21 mouse cellular contexts compared by ENCODE assay signal in the genomic region with DNA sequence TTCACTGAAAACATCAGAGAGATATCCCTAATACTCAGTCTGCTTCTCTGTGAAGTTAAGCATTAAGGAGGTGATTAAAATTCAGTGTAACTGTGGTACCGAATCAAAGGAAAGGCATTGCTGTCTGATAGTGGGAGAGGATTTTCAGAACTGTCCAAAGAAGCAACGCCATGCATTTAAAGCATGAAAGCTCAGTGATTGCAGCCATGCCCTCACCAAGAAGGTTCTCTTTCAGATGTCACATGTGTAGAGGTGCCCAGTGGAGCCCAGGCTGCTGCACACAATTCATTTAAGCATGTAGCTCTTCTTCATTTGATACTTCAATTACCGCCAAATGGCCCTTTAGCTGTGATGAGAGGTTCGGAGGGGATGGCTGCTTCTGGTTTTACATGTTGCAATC.
A peak's percentile ranks its signal among the peaks of the same experiment; 100 is the strongest.
DNase-seq lines count a peak whose midpoint lies in the region; ATAC-seq and TF ChIP-seq lines count a peak whose summit lies in the region.
"Had no signal": no experiment of that assay in that cellular context is flagged by ENCODE, and none has a peak within 500 bp of the region (broad histone marks: within the 10 kb centered on the region; RNA-seq: fewer than 3 reads in every experiment).

No protein-coding gene starts in this region.

- H3K27me3 ChIP-seq in midbrain, embryonic 15.5 days (replicated peaks), result no peaks in the 10 kb centered on the region
- H3K27me3 ChIP-seq in midbrain, embryonic 14.5 days (ENCODE audit: control insufficient read depth, insufficient read depth, low read length), result no peaks in the 10 kb centered on the region
- no peaks in the 10 kb centered on the region for H3K27me3 ChIP-seq in midbrain, postnatal 0 days (ENCODE audit: insufficient read depth, low read length)
- H3K27me3 ChIP-seq in midbrain, embryonic 10.5 days (ENCODE audit: low read depth, poor library complexity, severe bottlenecking), result no peaks in the 10 kb centered on the region
- H3K27me3 ChIP-seq: embryonic facial prominence, embryonic 13.5 days; embryonic facial prominence, embryonic 15.5 days; forebrain, embryonic 12.5 days had no signal

- no peak for TF ChIP-seq CTCF in midbrain, postnatal 0 days (IDR thresholded peaks at IDR 0.05)

- no peak overlapping the region for H3K4me2 ChIP-seq in midbrain, embryonic 15.5 days
- H3K4me2 ChIP-seq in midbrain, embryonic 14.5 days (ENCODE audit: low read length), result no peak overlapping the region
- no peak overlapping the region for H3K4me2 ChIP-seq in midbrain, postnatal 0 days (ENCODE audit: low read depth, low read length, poor library complexity, severe bottlenecking)
- H3K4me2 ChIP-seq: embryonic facial prominence, embryonic 13.5 days; embryonic facial prominence, embryonic 15.5 days; forebrain, embryonic 12.5 days had no signal

- no peaks in the 10 kb centered on the region for H3K9me3 ChIP-seq in midbrain, embryonic 15.5 days
- no peaks in the 10 kb centered on the region for H3K9me3 ChIP-seq in midbrain, embryonic 14.5 days (ENCODE audit: control insufficient read depth, low read length)
- no peaks in the 10 kb centered on the region for H3K9me3 ChIP-seq in midbrain, postnatal 0 days (ENCODE audit: low read length)
- H3K9me3 ChIP-seq in midbrain, embryonic 10.5 days (replicated peaks), result no peaks in the 10 kb centered on the region
- H3K9me3 ChIP-seq: embryonic facial prominence, embryonic 13.5 days; embryonic facial prominence, embryonic 15.5 days; forebrain, embryonic 10.5 days; forebrain, embryonic 12.5 days had no signal

- peak; percentile 63 for ATAC-seq in midbrain, embryonic 15.5 days (replicated peaks)
- no peak for ATAC-seq in midbrain, embryonic 14.5 days (ENCODE audit: low FRiP score, low TSS enrichment)
- peak; percentile 54; the same call in 1 of the 2 replicates for ATAC-seq in midbrain, postnatal 0 days (ENCODE audit: low FRiP score)
- ATAC-seq: forebrain, embryonic 14.5 days; forebrain, embryonic 16.5 days had no signal

- no peak overlapping the region for H3K9ac ChIP-seq in midbrain, embryonic 15.5 days
- H3K9ac ChIP-seq in midbrain, embryonic 14.5 days (replicated peaks; ENCODE audit: low read length), result no peak overlapping the region
- H3K9ac ChIP-seq in midbrain, postnatal 0 days (replicated peaks; ENCODE audit: low read length, poor library complexity, severe bottlenecking), result no peak overlapping the region
- H3K9ac ChIP-seq: embryonic facial prominence, embryonic 13.5 days; embryonic facial prominence, embryonic 15.5 days; forebrain, embryonic 12.5 days had no signal

- H3K36me3 ChIP-seq in midbrain, embryonic 15.5 days (replicated peaks), result no peaks in the 10 kb centered on the region
- H3K36me3 ChIP-seq in midbrain, embryonic 14.5 days (ENCODE audit: control insufficient read depth, insufficient read depth, low read length), result no peaks in the 10 kb centered on the region
- no peaks in the 10 kb centered on the region for H3K36me3 ChIP-seq in midbrain, postnatal 0 days (ENCODE audit: insufficient read depth, low read length)
- H3K36me3 ChIP-seq in midbrain, embryonic 10.5 days, result no peaks in the 10 kb centered on the region
- H3K36me3 ChIP-seq: embryonic facial prominence, embryonic 13.5 days; embryonic facial prominence, embryonic 15.5 days; forebrain, embryonic 10.5 days; forebrain, embryonic 12.5 days had no signal

- H3K27ac ChIP-seq in midbrain, embryonic 15.5 days, result no peak overlapping the region
- H3K27ac ChIP-seq in midbrain, embryonic 14.5 days (replicated peaks; ENCODE audit: low read depth, low read length), result no peak overlapping the region
- H3K27ac ChIP-seq in midbrain, postnatal 0 days (ENCODE audit: low read depth, low read length), result no peak overlapping the region
- H3K27ac ChIP-seq in midbrain, embryonic 10.5 days (replicated peaks), result no peak overlapping the region
- H3K27ac ChIP-seq: embryonic facial prominence, embryonic 13.5 days; embryonic facial prominence, embryonic 15.5 days; forebrain, embryonic 10.5 days; forebrain, embryonic 12.5 days had no signal

- 81% methylated on average over 4 of the region's 4 CpGs for WGBS in midbrain, embryonic 15.5 days
- WGBS in midbrain, embryonic 14.5 days, result 87% methylated on average over 4 of the region's 4 CpGs
- 61% methylated on average over 4 of the region's 4 CpGs for WGBS in midbrain, postnatal 0 days
- WGBS in midbrain, embryonic 10.5 days, result 92% methylated on average over 4 of the region's 4 CpGs

- no peak for DNase-seq in midbrain, embryonic 14.5 days
- no peak for DNase-seq in midbrain, postnatal 0 days (ENCODE audit: low spot score)
- no peak for DNase-seq in midbrain, embryonic 10.5 days (ENCODE audit: low spot score)
- DNase-seq in cerebellum, adult 11-12 months, result no peak
- DNase-seq: adrenal gland, adult 2 months; adrenal gland, postnatal 10 days; adrenal gland, postnatal 25 days; cerebellum, adult 18-20 months; cerebellum, adult 8-10 months; cerebellum, adult 9-11 months; cerebellum, postnatal 14 days; cerebellum, postnatal 36 days; embryo, embryonic 11 days had no signal

- H3K4me3 ChIP-seq in midbrain, embryonic 15.5 days, result no peak overlapping the region
- no peak overlapping the region for H3K4me3 ChIP-seq in midbrain, embryonic 14.5 days (replicated peaks; ENCODE audit: low read depth, low read length)
- H3K4me3 ChIP-seq in midbrain, postnatal 0 days (ENCODE audit: low read depth, low read length), result no peak overlapping the region
- no peak overlapping the region for H3K4me3 ChIP-seq in midbrain, embryonic 10.5 days
- H3K4me3 ChIP-seq: embryonic facial prominence, embryonic 13.5 days; embryonic facial prominence, embryonic 15.5 days; erythroblast, embryonic 14.5 days; forebrain, embryonic 10.5 days; forebrain, embryonic 12.5 days had no signal

- H3K4me1 ChIP-seq in midbrain, embryonic 15.5 days, result no peaks in the 10 kb centered on the region
- no peaks in the 10 kb centered on the region for H3K4me1 ChIP-seq in midbrain, embryonic 14.5 days (ENCODE audit: control insufficient read depth, insufficient read depth, low read length)
- no peaks in the 10 kb centered on the region for H3K4me1 ChIP-seq in midbrain, postnatal 0 days (ENCODE audit: insufficient read depth, low read length)
- no peaks in the 10 kb centered on the region for H3K4me1 ChIP-seq in midbrain, embryonic 10.5 days
- H3K4me1 ChIP-seq: embryonic facial prominence, embryonic 13.5 days; embryonic facial prominence, embryonic 15.5 days; forebrain, embryonic 10.5 days; forebrain, embryonic 12.5 days had no signal
